8 mouse cellular contexts compared by ENCODE assay signal in genomic region chr7:28981651-28982273, GRCm38 (mm10). TPM values are rescaled to one million over a fixed set of nuclear protein-coding genes. Genes with fewer than 3 reads are reported as not detected.
DNase-seq lines count a peak whose midpoint lies in the region; ATAC-seq and TF ChIP-seq lines count a peak whose summit lies in the region.

Gene Eif3k, minus strand, starts transcription at chr7:28981864.
Gene Map4k1, plus strand, starts transcription at chr7:28982050.

- no peaks in the 10 kb centered on the region for H3K9me3 ChIP-seq in embryonic facial prominence, embryonic 15.5 days (replicated peaks)
- H3K9me3 ChIP-seq in limb, embryonic 14.5 days (ENCODE audit: control insufficient read depth, low read length) = no peaks in the 10 kb centered on the region
- no peaks in the 10 kb centered on the region for H3K9me3 ChIP-seq in midbrain, postnatal 0 days (ENCODE audit: low read length)

- under 1% methylated on average over 36 of the region's 36 CpGs for WGBS in bone marrow, adult 2 months
- 0% methylated on average over 36 of the region's 36 CpGs for WGBS in embryonic facial prominence, embryonic 15.5 days
- WGBS in limb, embryonic 14.5 days = 0% methylated on average over 36 of the region's 36 CpGs
- WGBS in midbrain, postnatal 0 days = under 1% methylated on average over 36 of the region's 36 CpGs

- TF ChIP-seq POLR2A in bone marrow, adult 2 months (IDR thresholded peaks at IDR 0.05; ENCODE audit: borderline replicate concordance, control insufficient read depth, low read depth, low read length) = peak; percentile 49
- peak; percentile 46; the same call in 1 of the 2 replicates for TF ChIP-seq POLR2A in limb, embryonic 14.5 days (IDR thresholded peaks at IDR 0.05; ENCODE audit: borderline replicate concordance, extremely low read depth, insufficient read depth, insufficient read length)

- H3K9ac ChIP-seq in embryonic facial prominence, embryonic 15.5 days = peak within 1 kb of the TSS; percentile 77
- peak within 1 kb of the TSS; percentile 70 for H3K9ac ChIP-seq in limb, embryonic 14.5 days (ENCODE audit: low read depth, low read length, severe bottlenecking)
- H3K9ac ChIP-seq in midbrain, postnatal 0 days (replicated peaks; ENCODE audit: low read length, poor library complexity, severe bottlenecking) = peak within 1 kb of the TSS; percentile 69

- no peak for TF ChIP-seq CTCF in bone marrow, adult 2 months (IDR thresholded peaks at IDR 0.05; ENCODE audit: control insufficient read depth, insufficient read depth, low read length)
- TF ChIP-seq CTCF in midbrain, postnatal 0 days (IDR thresholded peaks at IDR 0.05) = peak; percentile 48

- DNase-seq in 416B (ENCODE audit: low read depth) = peak; percentile 100
- DNase-seq in heart, adult 8-10 months (ENCODE audit: low spot score) = peak; percentile 98
- peak; percentile 99 for DNase-seq in kidney, adult 9 months
- peak; percentile 100 for DNase-seq in limb, embryonic 14.5 days (ENCODE audit: low spot score)
- DNase-seq in midbrain, postnatal 0 days (ENCODE audit: low spot score) = peak; percentile 100
- DNase-seq in spleen, postnatal 14 days (ENCODE audit: low spot score in 2 of 2) = peak; percentile 91 to 94

- H3K4me3 ChIP-seq in bone marrow, adult 2 months (replicated peaks; ENCODE audit: control insufficient read depth, low read depth, low read length) = peak within 1 kb of the TSS; percentile 85
- H3K4me3 ChIP-seq in embryonic facial prominence, embryonic 15.5 days (replicated peaks) = peak within 1 kb of the TSS; percentile 89
- H3K4me3 ChIP-seq in limb, embryonic 14.5 days (replicated peaks; ENCODE audit: low read length) = peak within 1 kb of the TSS; percentile 85
- peak within 1 kb of the TSS; percentile 74 for H3K4me3 ChIP-seq in midbrain, postnatal 0 days (ENCODE audit: low read depth, low read length)

- peak within 1 kb of the TSS; percentile 88 for H3K27ac ChIP-seq in bone marrow, adult 2 months (ENCODE audit: control insufficient read depth, insufficient read depth, low read depth, low read length, poor library complexity)
- H3K27ac ChIP-seq in embryonic facial prominence, embryonic 15.5 days (replicated peaks) = peak within 1 kb of the TSS; percentile 90
- peak within 1 kb of the TSS; percentile 85 for H3K27ac ChIP-seq in limb, embryonic 14.5 days (replicated peaks; ENCODE audit: low read depth, low read length)
- peak within 1 kb of the TSS; percentile 76 for H3K27ac ChIP-seq in midbrain, postnatal 0 days (ENCODE audit: low read depth, low read length)

- H3K27me3 ChIP-seq in embryonic facial prominence, embryonic 15.5 days = no peaks in the 10 kb centered on the region
- H3K27me3 ChIP-seq in limb, embryonic 14.5 days (ENCODE audit: control insufficient read depth, insufficient read depth, low read length) = no peaks in the 10 kb centered on the region
- no peaks in the 10 kb centered on the region for H3K27me3 ChIP-seq in midbrain, postnatal 0 days (ENCODE audit: insufficient read depth, low read length)

- peaks cover 2% of the 10 kb centered on the region; the same call in 1 of the 2 replicates for H3K4me1 ChIP-seq in bone marrow, adult 2 months (ENCODE audit: control insufficient read depth, insufficient read depth, low read length)
- H3K4me1 ChIP-seq in embryonic facial prominence, embryonic 15.5 days = peaks cover 13% of the 10 kb centered on the region
- H3K4me1 ChIP-seq in limb, embryonic 14.5 days (ENCODE audit: control insufficient read depth, insufficient read depth, low read length) = peaks cover 11% of the 10 kb centered on the region
- no peaks in the 10 kb centered on the region for H3K4me1 ChIP-seq in midbrain, postnatal 0 days (ENCODE audit: insufficient read depth, low read length)

- ATAC-seq in embryonic facial prominence, embryonic 15.5 days (ENCODE audit: insufficient number of reproducible peaks, low FRiP score, low TSS enrichment, low read depth) = peak; percentile 94
- peak; percentile 96 for ATAC-seq in limb, embryonic 14.5 days (ENCODE audit: low FRiP score, low read depth)
- ATAC-seq in midbrain, postnatal 0 days (ENCODE audit: low FRiP score) = peak; percentile 96

- H3K36me3 ChIP-seq in embryonic facial prominence, embryonic 15.5 days = peaks cover 27% of the 10 kb centered on the region
- H3K36me3 ChIP-seq in limb, embryonic 14.5 days (ENCODE audit: control insufficient read depth, insufficient read depth, low read length) = peaks cover 30% of the 10 kb centered on the region
- H3K36me3 ChIP-seq in midbrain, postnatal 0 days (ENCODE audit: insufficient read depth, low read length) = peaks cover 20% of the 10 kb centered on the region

- peak within 1 kb of the TSS; percentile 91 for H3K4me2 ChIP-seq in embryonic facial prominence, embryonic 15.5 days (replicated peaks)
- H3K4me2 ChIP-seq in limb, embryonic 14.5 days (replicated peaks; ENCODE audit: low read depth, low read length, severe bottlenecking) = peak within 1 kb of the TSS; percentile 91
- peak within 1 kb of the TSS; percentile 86 for H3K4me2 ChIP-seq in midbrain, postnatal 0 days (ENCODE audit: low read depth, low read length, poor library complexity, severe bottlenecking)

RNA-seq across cellular contexts. Expression of gene Eif3k, which starts in this region (rescaled TPM):
- 184 and 225 TPM in 2 replicates for polyA plus RNA-seq in bone marrow, adult 2 months (2011; ENCODE audit: insufficient read depth, insufficient read length, low replicate concordance, missing spikeins)
- polyA plus RNA-seq in embryonic facial prominence, embryonic 15.5 days (2015; fragmentation: Nextera tagmentation; extraction: Ambion mirVana) = 403 and 405 TPM in 2 replicates
- 100 to 1,000 TPM; 152 to 167 (median 158) TPM for total RNA-seq in heart, adult 8-10 months (2022)
- polyA plus RNA-seq in limb, embryonic 14.5 days (2012; rRNA removed) = 473 and 518 TPM in 2 replicates
- polyA plus RNA-seq in limb, embryonic 14.5 days (2014; fragmentation: Nextera tagmentation; extraction: Ambion mirVana) = 450 TPM in 2 replicates
- total RNA-seq in midbrain, postnatal 0 days (2014; rRNA removed) = 405 and 482 TPM in 2 replicates
- 292 and 309 TPM in 2 replicates for polyA plus RNA-seq in midbrain, postnatal 0 days (2015; fragmentation: Nextera tagmentation; extraction: Ambion mirVana)

RNA-seq across cellular contexts. Expression of gene Map4k1, which starts in this region (rescaled TPM):
- 43.0 and 111 TPM in 2 replicates for polyA plus RNA-seq in bone marrow, adult 2 months (2011; ENCODE audit: insufficient read depth, insufficient read length, low replicate concordance, missing spikeins)
- polyA plus RNA-seq in embryonic facial prominence, embryonic 15.5 days (2015; fragmentation: Nextera tagmentation; extraction: Ambion mirVana) = 7.5 and 7.7 TPM in 2 replicates
- 1 to 10 TPM in 1 of 4 experiments, under 1 TPM in 3; 0.50 to 1.1 (median 0.74) TPM for total RNA-seq in heart, adult 8-10 months (2022)
- 9.3 and 9.5 TPM in 2 replicates for polyA plus RNA-seq in limb, embryonic 14.5 days (2012; rRNA removed)
- 6.4 and 7.0 TPM in 2 replicates for polyA plus RNA-seq in limb, embryonic 14.5 days (2014; fragmentation: Nextera tagmentation; extraction: Ambion mirVana)
- 5.6 and 17.4 TPM in 2 replicates for total RNA-seq in midbrain, postnatal 0 days (2014; rRNA removed)
- 18.2 and 21.0 TPM in 2 replicates for polyA plus RNA-seq in midbrain, postnatal 0 days (2015; fragmentation: Nextera tagmentation; extraction: Ambion mirVana)

Comparison
In these comparisons a context has a peak if more than half of its experiments do, and no peak if none do; other contexts are left out.
1. Peak in every context shown above with its lines: DNase-seq, ATAC-seq, H3K4me3 ChIP-seq and H3K27ac ChIP-seq.